Mouse (Mus musculus) hindbrain, embryonic 15.5 days (tissue): Measurements from ENCODE around the gene Aloxe3. TPM values are rescaled to one million over a fixed set of nuclear protein-coding genes. Genes with fewer than 3 reads are reported as not detected.

Source experiments
- ATAC-seq: fragments of 200-750 bp; cut with Nextera tagmentation; 2 replicates; pipeline ENCODE4 v1.8.0; 2017; ENCODE audit warnings: low read depth, moderate number of reproducible peaks, moderate TSS enrichment; ENCODE audit not compliant: low FRiP score
- H3K27ac ChIP-seq: fragments of 300-500 bp; sonication (generic); replicated peaks from 2 replicates; pipeline ENCODE4 v1.5.1; 2015; ENCODE audit warnings: mild to moderate bottlenecking, inconsistent platforms
- H3K27me3 ChIP-seq: fragments of 300-500 bp; sonication (generic); 2 replicates; pipeline ENCODE4 v1.6.1; 2015; ENCODE audit warnings: control low read depth, inconsistent platforms
- H3K36me3 ChIP-seq: fragments of 300-500 bp; sonication (generic); 2 replicates; pipeline ENCODE4 v1.6.1; 2015; ENCODE audit warnings: control low read depth, inconsistent platforms
- H3K4me1 ChIP-seq: fragments of 300-500 bp; sonication (generic); replicated peaks from 2 replicates; pipeline ENCODE4 v1.6.1; 2015; ENCODE audit warnings: control low read depth, inconsistent platforms
- H3K4me2 ChIP-seq: fragments of 300-500 bp; sonication (generic); 2 replicates; pipeline ENCODE4 v1.6.1; 2015; ENCODE audit warnings: moderate library complexity, mild to moderate bottlenecking, inconsistent platforms
- H3K4me3 ChIP-seq: fragments of 300-500 bp; sonication (generic); 2 replicates; pipeline ENCODE4 v1.5.1; 2015; ENCODE audit warnings: mild to moderate bottlenecking, inconsistent platforms
- H3K9ac ChIP-seq: fragments of 300-500 bp; sonication (generic); 2 replicates; pipeline ENCODE4 v1.6.1; 2015; ENCODE audit warnings: inconsistent platforms
- H3K9me3 ChIP-seq: fragments of 300-500 bp; sonication (generic); 2 replicates; pipeline ENCODE4 v1.6.1; 2016; ENCODE audit warnings: control low read depth, inconsistent platforms
- WGBS: fragments of 180-500 bp; shearing (Covaris S2); methylation state at CpG from one replicate; pipeline ENCODE4 v1.1.7; 2015; 5-methylcytosine and 5-hydroxymethylcytosine counted together
- polyA plus RNA-seq: library from polyadenylated mRNA; unstranded; fragments of >200 nt; fragmentation: Nextera tagmentation; extraction: Ambion mirVana; gene quantifications from 2 replicates; pipeline ENCODE4 v1.2.1, GENCODE M21; 2015

Gene Aloxe3
- polyA plus RNA-seq, 1 experiment from 2014 or later = 6.5 TPM

DNA sequence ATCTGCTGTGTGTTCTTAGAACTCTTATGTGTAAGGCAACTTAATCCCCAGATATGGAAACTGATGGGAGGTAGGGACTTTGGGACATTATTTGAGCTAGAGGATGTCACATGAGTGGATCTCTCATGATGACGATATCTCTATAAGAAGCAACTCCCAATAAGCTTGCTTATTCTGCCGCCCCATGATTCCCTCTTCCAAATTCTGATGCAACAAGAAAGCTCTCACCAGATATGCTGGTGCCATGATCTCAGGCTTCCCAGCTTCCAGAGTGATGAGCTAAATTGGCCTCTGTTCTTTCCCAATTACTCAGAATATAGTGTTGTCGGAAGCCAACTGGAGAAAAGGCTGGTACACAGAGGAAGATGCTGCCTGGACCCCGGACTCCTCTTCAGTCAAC lies 13.8 kb upstream of the Aloxe3 start:
- H3K4me3 ChIP-seq = no peak overlapping the region
- no peak overlapping the region for H3K27ac ChIP-seq
- H3K4me2 ChIP-seq = peak overlapping the region; percentile 61
- H3K36me3 ChIP-seq = peaks cover 28% of the 10 kb centered on the region
- H3K27me3 ChIP-seq = peaks cover 10% of the 10 kb centered on the region
- peaks cover 16% of the 10 kb centered on the region for H3K4me1 ChIP-seq
- WGBS = 64% methylated on average over 4 of the region's 4 CpGs
- H3K9ac ChIP-seq = no peak overlapping the region
- no peak for ATAC-seq
- no peaks in the 10 kb centered on the region for H3K9me3 ChIP-seq

DNA sequence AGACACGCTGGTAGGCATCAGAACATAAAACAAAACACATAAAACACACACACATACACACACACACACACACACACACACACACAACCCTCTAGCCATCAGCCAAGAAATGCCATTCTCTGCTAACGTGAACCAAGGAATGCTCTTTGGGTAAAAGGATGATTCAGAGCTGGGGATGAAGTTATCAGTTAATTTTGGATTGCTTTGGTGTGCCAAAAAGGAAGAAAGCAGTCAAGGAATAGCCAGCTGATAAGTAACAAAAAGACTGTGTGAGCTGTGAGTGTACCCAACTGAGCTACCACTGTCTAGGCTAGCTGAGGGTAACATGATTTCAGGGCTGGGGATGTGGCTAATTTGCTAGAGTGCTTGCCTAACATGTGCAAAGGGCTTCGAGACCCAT lies 11.7 kb upstream of the Aloxe3 start:
- Histone ChIP-seq H3K9ac (no peak overlapping the region), H3K27ac (no peak overlapping the region), H3K36me3 (peaks cover 7% of the 10 kb centered on the region), H3K4me2 (no peak overlapping the region), H3K4me1 (peaks cover 31% of the 10 kb centered on the region), H3K9me3 (no peaks in the 10 kb centered on the region), H3K4me3 (no peak overlapping the region), H3K27me3 (peaks cover 10% of the 10 kb centered on the region)
- 88% methylated on average over 3 of the region's 3 CpGs for WGBS
- no peak for ATAC-seq

DNA sequence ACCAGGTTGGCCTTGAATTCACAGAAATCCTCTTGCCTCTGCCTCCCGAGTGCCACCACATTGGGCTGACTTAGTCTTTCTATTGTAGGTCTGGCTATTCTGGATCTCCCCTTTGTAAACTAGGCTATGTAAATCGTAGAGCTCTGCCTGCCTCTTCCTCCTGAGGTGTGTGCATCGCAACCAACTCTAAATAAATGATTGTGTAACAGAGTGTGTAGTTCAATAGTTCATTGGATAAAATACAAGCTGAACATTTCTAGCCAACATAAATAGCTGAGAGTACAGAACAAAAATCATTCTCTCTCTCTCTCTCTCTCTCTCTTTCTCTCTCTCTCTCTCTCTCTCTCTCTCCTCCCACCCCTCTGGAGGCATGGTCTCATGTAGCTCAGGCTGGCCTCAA lies 11.1 kb upstream of the Aloxe3 start:
- 84% methylated on average over 3 of the region's 3 CpGs for WGBS
- no peak overlapping the region for H3K27ac ChIP-seq
- peaks cover under 1% of the 10 kb centered on the region for H3K36me3 ChIP-seq
- H3K4me2 ChIP-seq = no peak overlapping the region
- H3K9ac ChIP-seq = no peak overlapping the region
- H3K27me3 ChIP-seq = peaks cover 10% of the 10 kb centered on the region
- no peaks in the 10 kb centered on the region for H3K9me3 ChIP-seq
- peaks cover 37% of the 10 kb centered on the region for H3K4me1 ChIP-seq
- H3K4me3 ChIP-seq = no peak overlapping the region
- no peak for ATAC-seq

DNA sequence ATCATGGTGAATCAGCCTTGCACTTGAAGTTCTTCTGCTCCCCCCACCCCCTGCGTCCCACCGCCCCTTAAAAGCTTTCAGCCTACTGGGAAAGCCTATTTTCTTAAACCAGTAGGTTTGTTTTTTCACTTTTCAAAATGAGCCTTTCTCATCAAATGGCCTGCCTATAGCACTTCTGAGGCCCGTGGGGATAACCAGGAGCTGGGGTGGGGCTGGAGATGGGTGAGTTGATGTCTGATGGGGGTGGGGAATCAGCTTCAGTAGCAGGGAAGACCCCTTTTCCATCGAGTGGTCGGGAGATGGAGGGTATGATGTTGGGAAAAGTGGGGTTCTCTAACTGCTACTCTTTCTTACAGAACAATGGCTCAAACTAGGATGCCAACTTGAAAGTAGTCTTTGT lies 8.9 kb upstream of the Aloxe3 start:
- H3K9ac ChIP-seq = no peak overlapping the region
- H3K27ac ChIP-seq = no peak overlapping the region
- H3K4me1 ChIP-seq = peaks cover 54% of the 10 kb centered on the region
- peak overlapping the region; percentile 86 for H3K4me3 ChIP-seq
- H3K9me3 ChIP-seq = no peaks in the 10 kb centered on the region
- 57% methylated on average over 5 of the region's 5 CpGs for WGBS
- peak overlapping the region; percentile 98 for H3K4me2 ChIP-seq
- peaks cover 16% of the 10 kb centered on the region for H3K27me3 ChIP-seq
- ATAC-seq = no peak
- no peaks in the 10 kb centered on the region for H3K36me3 ChIP-seq

DNA sequence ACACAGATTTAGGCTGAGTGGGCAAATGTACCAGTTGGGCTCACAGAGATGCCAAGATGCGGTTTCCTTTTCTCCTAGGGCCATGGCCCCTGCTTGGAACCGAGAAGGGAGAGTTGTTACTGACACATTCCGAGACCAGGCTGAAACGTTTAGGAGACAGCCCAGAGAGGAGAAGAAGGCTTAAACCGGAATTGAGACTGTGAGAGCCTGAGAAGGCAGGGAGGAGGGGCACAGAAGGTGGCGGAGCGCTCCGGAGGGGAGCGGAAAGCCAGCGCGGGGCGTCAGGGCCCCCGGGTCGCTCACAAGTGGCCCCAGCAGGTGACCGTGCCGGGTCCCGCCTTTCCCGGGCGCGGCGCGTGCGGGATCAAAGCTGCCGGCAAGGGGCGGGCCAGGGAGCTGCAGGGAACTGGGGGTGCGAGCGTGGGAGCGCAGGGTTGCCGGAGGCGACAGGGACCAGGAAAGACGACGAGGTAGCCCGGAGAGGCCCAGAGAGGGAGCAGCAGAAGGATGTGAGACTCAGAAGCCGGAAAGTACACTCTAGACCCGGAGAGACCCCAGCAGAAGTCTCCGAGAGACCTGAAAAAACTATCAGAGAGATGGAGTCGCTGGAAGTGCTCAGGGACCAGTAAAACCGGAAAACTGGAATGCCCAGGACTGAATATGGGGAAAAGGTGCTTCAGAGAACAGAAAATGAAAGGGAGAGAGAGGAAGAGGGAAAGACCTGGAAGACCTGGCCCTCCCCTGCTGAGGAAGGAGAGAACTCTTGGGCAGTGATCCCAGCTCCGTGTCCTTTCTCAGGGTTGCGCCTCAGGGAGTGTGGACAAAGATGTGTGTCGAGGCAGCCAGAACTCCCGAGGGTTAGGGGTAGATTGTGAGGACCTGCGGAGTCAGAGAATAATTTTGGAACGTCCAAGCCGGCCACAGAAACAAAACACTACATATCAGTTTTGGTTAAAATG lies 7.7 kb upstream of the Aloxe3 start:
- Histone ChIP-seq H3K9ac (peak overlapping the region; percentile 78), H3K9me3 (no peaks in the 10 kb centered on the region), H3K4me2 (peak overlapping the region; percentile 98), H3K36me3 (no peaks in the 10 kb centered on the region), H3K27me3 (peaks cover 16% of the 10 kb centered on the region), H3K4me3 (peak overlapping the region; percentile 86), H3K27ac (peak overlapping the region; percentile 75), H3K4me1 (peaks cover 51% of the 10 kb centered on the region)
- no peak for ATAC-seq
- under 1% methylated on average over 45 of the region's 45 CpGs for WGBS

DNA sequence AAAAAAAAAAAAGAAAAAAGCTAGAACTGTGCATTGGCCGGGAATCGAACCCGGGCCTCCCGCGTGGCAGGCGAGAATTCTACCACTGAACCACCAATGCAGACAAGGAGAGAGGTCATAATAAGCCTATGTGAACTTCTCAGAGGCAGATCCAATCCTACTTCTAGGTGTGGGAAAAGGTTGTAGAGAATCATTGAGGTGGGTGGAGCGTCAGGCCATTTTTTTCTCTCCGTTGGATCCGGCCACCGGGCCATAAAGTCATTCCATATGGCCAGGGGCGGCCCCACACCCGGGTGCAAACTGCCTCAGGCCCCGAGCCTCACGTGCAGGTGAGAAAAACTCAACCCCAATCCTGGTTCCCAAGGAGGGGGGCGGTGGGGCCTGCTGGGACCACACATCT lies 6.9 kb upstream of the Aloxe3 start:
- H3K36me3 ChIP-seq = no peaks in the 10 kb centered on the region
- peak overlapping the region; percentile 98 for H3K4me2 ChIP-seq
- under 1% methylated on average over 15 of the region's 15 CpGs for WGBS
- 0 out of 2 replicates have a peak, but pooled peaks have one; percentile 2 for ATAC-seq
- H3K9ac ChIP-seq = peak overlapping the region; percentile 21; the same call in 1 of the 2 replicates
- H3K9me3 ChIP-seq = no peaks in the 10 kb centered on the region
- no peak overlapping the region for H3K27ac ChIP-seq
- peak overlapping the region; percentile 86 for H3K4me3 ChIP-seq
- peaks cover 16% of the 10 kb centered on the region for H3K27me3 ChIP-seq
- H3K4me1 ChIP-seq = peaks cover 51% of the 10 kb centered on the region

DNA sequence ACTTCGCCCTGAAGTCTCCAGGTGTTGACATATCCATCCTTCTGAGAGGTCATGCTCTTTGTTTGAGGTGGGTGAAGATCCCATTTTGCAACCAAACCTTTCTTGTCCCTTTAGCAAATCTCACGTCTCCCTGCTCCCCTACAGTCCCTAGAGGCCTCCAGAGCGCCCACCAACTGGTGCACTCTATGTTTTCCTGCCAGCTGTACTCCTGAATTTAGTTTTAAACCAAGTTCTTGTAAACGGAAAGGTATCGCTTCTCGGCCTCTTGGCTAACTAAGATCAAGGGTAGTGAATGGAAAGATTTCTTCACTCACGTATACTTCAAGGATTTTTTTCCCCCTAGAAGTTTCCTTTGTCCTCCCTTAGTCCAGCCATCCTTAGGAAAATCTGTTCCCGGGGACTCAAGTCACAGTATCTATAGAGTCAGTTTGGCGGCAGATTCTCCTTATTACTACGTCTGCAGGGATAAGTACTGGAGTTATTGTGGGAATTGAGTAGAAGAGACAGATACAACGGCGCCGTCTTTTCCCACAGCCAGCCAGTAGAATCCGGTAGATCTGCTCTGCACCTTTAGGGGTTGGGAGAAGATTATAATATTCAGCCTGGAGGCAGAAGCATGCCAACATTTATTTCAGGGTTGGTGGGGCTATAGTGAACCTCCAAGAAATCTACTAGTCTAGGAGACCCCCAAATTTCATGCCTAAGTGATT lies 6.1 kb upstream of the Aloxe3 start:
- peak overlapping the region; percentile 98 for H3K4me2 ChIP-seq
- no peak overlapping the region for H3K27ac ChIP-seq
- H3K9me3 ChIP-seq = no peaks in the 10 kb centered on the region
- ATAC-seq = no peak
- peak overlapping the region; percentile 89 for H3K4me3 ChIP-seq
- WGBS = 34% methylated on average over 14 of the region's 14 CpGs
- peaks cover 16% of the 10 kb centered on the region for H3K27me3 ChIP-seq
- H3K9ac ChIP-seq = no peak overlapping the region
- no peaks in the 10 kb centered on the region for H3K36me3 ChIP-seq
- H3K4me1 ChIP-seq = peaks cover 51% of the 10 kb centered on the region

DNA sequence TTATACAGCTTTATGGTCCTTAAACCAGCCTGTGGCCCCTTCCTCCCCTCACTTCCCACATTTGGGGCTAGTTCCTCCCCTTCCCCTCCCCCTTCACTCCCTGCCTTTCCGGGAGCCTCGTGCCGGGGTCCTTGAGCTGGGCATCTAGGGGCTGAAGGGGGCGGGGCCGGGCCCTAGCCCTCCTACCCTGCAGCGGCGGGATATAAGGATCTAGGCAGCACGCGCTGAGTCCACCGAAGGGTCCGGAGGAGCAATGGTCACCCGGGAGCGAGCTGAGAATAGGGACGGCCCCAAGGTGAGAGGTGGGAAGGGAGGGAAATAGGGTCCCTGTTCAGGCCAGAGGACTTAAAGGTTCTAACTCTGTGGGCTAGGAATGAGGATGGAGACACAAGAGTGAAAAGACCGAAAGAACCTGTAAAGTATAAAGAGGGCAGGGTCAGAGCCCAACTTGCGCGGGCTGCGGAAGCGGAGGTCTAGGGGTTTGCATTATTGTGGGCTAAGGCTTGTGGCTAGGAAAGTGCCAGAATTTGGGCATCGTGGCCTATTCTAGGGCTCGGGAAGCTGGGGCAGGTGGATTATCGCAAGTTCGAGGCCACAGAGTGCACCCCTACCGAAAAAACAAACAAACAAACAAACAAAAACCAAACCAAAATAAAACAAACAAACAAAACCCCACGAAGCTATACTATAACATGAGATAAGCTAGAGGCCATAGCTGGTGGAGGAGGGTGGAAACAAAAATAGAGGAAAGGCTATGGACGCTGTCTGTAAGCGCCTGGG lies 5.3 kb upstream of the Aloxe3 start, which contains the start of gene Hes7:
TSS of gene Hes7 (plus strand) at position 184 of the 780 bp plus-strand sequence.
- no peaks in the 10 kb centered on the region for H3K9me3 ChIP-seq
- H3K36me3 ChIP-seq = no peaks in the 10 kb centered on the region
- H3K27ac ChIP-seq = no peak within 1 kb of the TSS
- peak within 1 kb of the TSS; percentile 98 for H3K4me2 ChIP-seq
- peak within 1 kb of the TSS; percentile 70 for H3K9ac ChIP-seq
- WGBS = 2% methylated on average over 27 of the region's 27 CpGs
- H3K4me3 ChIP-seq = peak within 1 kb of the TSS; percentile 89
- no peak for ATAC-seq
- peaks cover 12% of the 10 kb centered on the region for H3K27me3 ChIP-seq
- peaks cover 51% of the 10 kb centered on the region for H3K4me1 ChIP-seq

DNA sequence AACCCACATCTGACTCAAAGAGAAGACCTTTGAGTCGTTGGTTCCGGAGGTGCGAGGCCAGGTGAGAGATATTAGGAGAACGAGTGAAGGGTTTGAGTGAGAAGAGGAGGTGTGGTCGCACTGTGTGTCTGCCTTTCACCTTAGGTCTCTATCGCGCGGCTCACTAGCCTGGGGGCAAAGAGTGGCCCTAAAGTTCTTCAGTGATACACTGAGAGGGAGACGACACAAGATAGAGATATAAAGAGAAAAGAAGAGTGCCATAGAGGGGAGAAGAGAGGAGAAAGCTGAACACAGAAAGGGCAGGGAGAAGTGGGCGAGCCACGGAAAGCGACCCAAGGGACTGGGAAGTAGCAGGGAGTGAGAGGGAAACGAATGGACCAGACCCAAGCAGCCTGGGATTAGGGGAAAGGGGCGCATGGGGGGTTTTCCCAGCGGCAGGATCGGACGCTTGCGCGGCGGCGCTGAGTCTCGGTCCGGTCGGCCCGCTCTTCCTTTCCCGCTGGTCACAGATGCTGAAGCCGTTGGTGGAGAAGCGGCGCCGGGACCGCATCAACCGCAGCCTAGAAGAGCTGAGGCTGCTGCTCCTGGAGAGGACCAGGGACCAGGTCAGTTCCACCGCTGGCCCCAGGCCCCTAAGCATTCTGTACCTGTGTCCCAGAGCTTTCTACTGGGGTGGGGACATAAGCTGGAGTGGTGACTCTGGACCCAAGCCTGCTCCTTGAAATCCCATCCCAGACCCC lies 4.5 kb upstream of the Aloxe3 start:
- 2% methylated on average over 33 of the region's 33 CpGs for WGBS
- H3K9ac ChIP-seq = peak overlapping the region; percentile 70

DNA sequence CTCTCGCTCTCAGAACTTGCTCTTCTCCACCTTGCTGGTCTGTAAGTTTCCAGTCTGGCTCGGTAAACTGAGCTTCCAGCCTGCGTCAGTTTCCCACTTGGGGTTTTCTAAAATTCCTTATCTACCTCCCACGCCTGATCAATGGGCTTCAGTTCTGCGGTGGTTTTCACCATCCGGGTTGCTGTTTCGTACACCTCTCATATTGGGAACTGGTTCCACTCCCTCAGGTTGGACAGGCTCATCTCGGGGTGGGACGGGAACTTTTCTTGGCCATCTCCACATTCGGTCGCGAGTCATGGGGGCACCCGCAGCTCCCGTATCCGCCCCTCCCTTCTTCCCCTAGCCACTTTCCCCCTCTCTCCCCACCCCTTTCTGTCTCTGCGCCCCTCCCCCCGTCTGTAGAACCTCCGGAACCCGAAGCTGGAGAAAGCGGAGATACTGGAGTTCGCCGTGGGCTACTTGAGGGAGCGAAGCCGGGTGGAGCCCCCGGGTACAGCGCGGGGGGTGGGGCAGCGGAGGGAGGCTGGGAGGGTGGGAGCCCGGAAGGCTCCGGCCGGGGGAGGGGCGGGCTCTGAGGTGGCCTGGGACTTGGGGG lies 3.9 kb upstream of the Aloxe3 start:
- no peaks in the 10 kb centered on the region for H3K36me3 ChIP-seq
- H3K4me1 ChIP-seq = peaks cover 61% of the 10 kb centered on the region
- H3K9me3 ChIP-seq = no peaks in the 10 kb centered on the region
- H3K27ac ChIP-seq = peak overlapping the region; percentile 79
- WGBS = under 1% methylated on average over 31 of the region's 32 CpGs
- peak overlapping the region; percentile 98 for H3K4me2 ChIP-seq
- H3K4me3 ChIP-seq = peak overlapping the region; percentile 89
- ATAC-seq = no peak
- peaks cover 7% of the 10 kb centered on the region; the same call in 1 of the 2 replicates for H3K27me3 ChIP-seq
- peak overlapping the region; percentile 70 for H3K9ac ChIP-seq

More for the DNA sequence above, 4.5 kb upstream of the Aloxe3 start:
- Histone ChIP-seq H3K27me3 (peaks cover 7% of the 10 kb centered on the region; the same call in 1 of the 2 replicates), H3K4me1 (peaks cover 59% of the 10 kb centered on the region), H3K36me3 (no peaks in the 10 kb centered on the region), H3K27ac (no peak overlapping the region; the same call in 1 of the 2 replicates), H3K4me2 (peak overlapping the region; percentile 98), H3K4me3 (peak overlapping the region; percentile 89), H3K9me3 (no peaks in the 10 kb centered on the region)
- ATAC-seq = no peak
